Mouse (Mus musculus) G1E (cell line): ENCODE data around the gene Sdhaf3. TPM values are rescaled to one million over a fixed set of nuclear protein-coding genes. Genes with fewer than 3 reads are reported as not detected.

Source experiments
- ATAC-seq: 2 replicates; pipeline ENCODE4 v1.8.0; 2016; ENCODE audit warnings: mild to moderate bottlenecking; ENCODE audit not compliant: insufficient number of reproducible peaks, poor library complexity, low FRiP score, severe bottlenecking; ENCODE audit errors: extremely low read depth
- DNase-seq: peaks from one replicate; pipeline ENCODE4 v3.0.0; 2012; ENCODE audit warnings: low spot score
- H3K27me3 ChIP-seq: 2 replicates; pipeline ENCODE4 v1.6.1; 2012; ENCODE audit warnings: mild to moderate bottlenecking, low read length, inconsistent platforms; ENCODE audit not compliant: insufficient read depth
- H3K36me3 ChIP-seq: replicated peaks from 2 replicates; pipeline ENCODE3; 2012; ENCODE audit warnings: mild to moderate bottlenecking, inconsistent platforms
- H3K4me1 ChIP-seq: 2 replicates; pipeline ENCODE4 v1.6.1; 2012; ENCODE audit warnings: low read depth, low read length, inconsistent platforms, mixed read lengths; ENCODE audit not compliant: insufficient read depth
- H3K4me3 ChIP-seq: 2 replicates; pipeline ENCODE4 v1.5.1; 2012; ENCODE audit warnings: low read depth, mild to moderate bottlenecking, inconsistent platforms, low read length, moderate library complexity, mixed read lengths
- H3K9me3 ChIP-seq: replicated peaks from 2 replicates; pipeline ENCODE4 v1.6.1; 2012; ENCODE audit warnings: inconsistent platforms
- CTCF ChIP-seq: IDR thresholded peaks from 2 replicates; pipeline ENCODE4 v1.5.1; 2012; ENCODE audit warnings: low read depth, low read length, inconsistent platforms, mixed read lengths
- GATA1 ChIP-seq: IDR thresholded peaks from 2 replicates; pipeline ENCODE4 v1.6.1; 2012; ENCODE audit warnings: borderline replicate concordance, low read length, inconsistent platforms, mixed read lengths
- GATA2 ChIP-seq: IDR thresholded peaks from 2 replicates; pipeline ENCODE4 v1.6.1; 2012; ENCODE audit warnings: low read depth, low read length, inconsistent platforms, borderline replicate concordance
- POLR2AphosphoS5 ChIP-seq: IDR thresholded peaks from 2 replicates; pipeline ENCODE4 v1.6.1; 2012; ENCODE audit warnings: low read depth, low read length, inconsistent platforms; ENCODE audit not compliant: insufficient replicate concordance
- TAL1 ChIP-seq: conservative IDR thresholded peaks from 2 replicates; pipeline ENCODE4 v1.6.1; 2012; ENCODE audit warnings: low read depth, low read length, inconsistent platforms, mixed read lengths
- polyA plus RNA-seq: library from polyadenylated mRNA; stranded (reverse); fragments of >175 nt; gene quantifications from 2 replicates; pipeline ENCODE4 v1.2.3, GENCODE M21; 2012
- total RNA-seq, 2 experiments: library from RNA; stranded (forward) in 1 of 2; stranded (reverse) in 1 of 2; fragments of 200-1000 nt in 1 of 2; fragments of >200 nt in 1 of 2; fragmentation: Nextera tagmentation in 1 of 2; gene quantifications; 2 replicates each; pipeline ENCODE4 v1.2.3; 2014 to 2017

Sdhaf3 gene
- total and polyA plus RNA-seq, 3 experiments: 1.4 to 7.1 (median 5.0) TPM

GRCm38 (mm10) chr6:6997226-6997946, 41.6 kb downstream of the Sdhaf3 start:
- TF ChIP-seq POLR2AphosphoS5 (no peak), CTCF (no peak), GATA1 (no peak), GATA2 (no peak), TAL1 (no peak)
- Histone ChIP-seq H3K4me3 (no peak overlapping the region), H3K27me3 (no peaks in the 10 kb centered on the region), H3K9me3 (no peaks in the 10 kb centered on the region), H3K36me3 (no peaks in the 10 kb centered on the region), H3K4me1 (no peaks in the 10 kb centered on the region)
- DNase-seq (no peak), ATAC-seq (no peak)

DNA sequence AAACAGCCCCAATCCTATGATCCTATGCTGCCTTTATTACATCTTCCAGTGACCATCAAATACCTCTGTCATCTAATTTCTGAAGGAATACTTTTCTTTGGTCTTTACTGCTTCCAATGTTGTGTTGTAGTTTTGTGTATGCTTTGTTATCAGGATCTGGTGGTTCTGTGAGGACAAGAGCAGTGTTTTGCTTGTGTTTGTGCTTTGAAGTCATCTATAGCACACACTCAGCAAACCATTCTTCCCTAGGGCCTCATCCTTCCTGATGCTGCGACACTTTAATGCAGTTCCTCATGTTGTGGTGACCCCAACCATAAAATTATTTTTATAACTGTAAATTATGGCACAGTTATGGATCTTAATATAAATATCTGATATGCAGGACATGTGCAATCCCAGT, 42.2 kb downstream of the Sdhaf3 start:
- H3K9me3 ChIP-seq: no peaks in the 10 kb centered on the region
- no peak for DNase-seq
- no peaks in the 10 kb centered on the region for H3K27me3 ChIP-seq
- no peak overlapping the region for H3K4me3 ChIP-seq
- no peaks in the 10 kb centered on the region for H3K4me1 ChIP-seq
- H3K36me3 ChIP-seq: no peaks in the 10 kb centered on the region
- TF ChIP-seq POLR2AphosphoS5: no peak
- TF ChIP-seq CTCF: no peak
- no peak for TF ChIP-seq GATA2
- TF ChIP-seq TAL1: no peak
- no peak for TF ChIP-seq GATA1
- no peak for ATAC-seq

DNA sequence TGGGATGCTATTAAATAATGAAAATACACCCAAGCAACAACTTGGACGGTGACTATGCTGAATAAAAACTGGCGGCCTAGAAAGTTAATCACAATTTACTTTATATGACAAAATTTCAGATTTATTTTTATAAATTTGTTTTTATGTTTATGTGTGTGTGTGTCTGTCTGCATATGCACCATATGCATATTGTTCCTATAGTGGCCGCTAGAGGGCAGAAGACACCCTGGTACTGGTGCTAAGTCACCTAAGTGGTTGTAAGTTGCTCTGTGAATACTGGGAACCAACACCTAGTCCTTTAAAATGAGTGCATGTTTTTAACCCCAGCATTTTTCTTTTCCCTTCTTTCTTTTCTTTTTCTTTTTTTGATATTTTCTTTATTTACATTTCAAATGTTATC, 43.2 kb downstream of the Sdhaf3 start:
- no peak for ATAC-seq
- TF ChIP-seq CTCF (no peak), GATA2 (no peak), POLR2AphosphoS5 (no peak), TAL1 (no peak), GATA1 (no peak)

DNA sequence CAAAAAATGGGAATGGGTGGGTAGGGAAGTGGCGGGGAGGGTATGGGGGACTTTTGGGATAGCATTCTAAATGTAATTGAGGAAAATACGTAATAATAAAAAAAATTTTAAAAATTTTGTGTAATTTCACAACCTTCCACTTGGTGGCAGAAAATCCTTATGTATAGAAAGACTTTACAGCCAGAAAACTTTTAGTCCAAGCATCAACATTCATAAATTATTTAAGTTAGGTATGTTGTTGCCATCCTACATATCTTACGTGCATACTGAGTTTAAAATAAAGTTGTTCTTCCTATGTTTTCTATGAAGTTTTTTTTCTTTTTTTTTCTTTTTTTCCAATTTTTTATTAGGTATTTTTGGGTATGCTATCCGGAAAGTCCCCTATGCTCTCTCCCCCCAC, 47.3 kb downstream of the Sdhaf3 start:
- DNase-seq: no peak
- Histone ChIP-seq H3K27me3 (no peaks in the 10 kb centered on the region), H3K4me1 (peaks cover 9% of the 10 kb centered on the region), H3K4me3 (no peak overlapping the region), H3K9me3 (no peaks in the 10 kb centered on the region), H3K36me3 (no peaks in the 10 kb centered on the region)
- no peak for ATAC-seq
- TF ChIP-seq GATA1 (no peak), GATA2 (no peak), CTCF (no peak)

More for the DNA sequence above, 43.2 kb downstream of the Sdhaf3 start:
- no peak for DNase-seq
- Histone ChIP-seq H3K4me1 (no peaks in the 10 kb centered on the region), H3K36me3 (no peaks in the 10 kb centered on the region), H3K9me3 (no peaks in the 10 kb centered on the region), H3K27me3 (no peaks in the 10 kb centered on the region), H3K4me3 (no peak overlapping the region)

DNA sequence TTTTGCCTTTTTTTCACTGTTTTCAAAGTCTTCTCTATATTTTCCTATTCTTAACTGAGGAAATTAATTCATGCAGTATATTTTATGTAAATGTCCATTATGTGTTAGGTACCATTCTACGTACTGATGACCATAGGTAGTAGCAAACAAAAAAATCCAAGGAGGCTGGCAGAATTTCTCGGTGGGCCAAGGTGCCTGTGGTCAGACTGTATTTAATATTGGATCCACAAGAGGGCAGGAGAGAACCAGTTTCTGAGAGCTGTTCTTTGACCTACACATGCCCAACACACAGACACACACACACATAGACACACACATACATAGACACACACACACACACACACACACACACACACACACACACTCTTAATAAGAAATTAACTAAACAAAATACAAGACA, 48.2 kb downstream of the Sdhaf3 start:
- ATAC-seq: no peak
- no peak for DNase-seq

DNA sequence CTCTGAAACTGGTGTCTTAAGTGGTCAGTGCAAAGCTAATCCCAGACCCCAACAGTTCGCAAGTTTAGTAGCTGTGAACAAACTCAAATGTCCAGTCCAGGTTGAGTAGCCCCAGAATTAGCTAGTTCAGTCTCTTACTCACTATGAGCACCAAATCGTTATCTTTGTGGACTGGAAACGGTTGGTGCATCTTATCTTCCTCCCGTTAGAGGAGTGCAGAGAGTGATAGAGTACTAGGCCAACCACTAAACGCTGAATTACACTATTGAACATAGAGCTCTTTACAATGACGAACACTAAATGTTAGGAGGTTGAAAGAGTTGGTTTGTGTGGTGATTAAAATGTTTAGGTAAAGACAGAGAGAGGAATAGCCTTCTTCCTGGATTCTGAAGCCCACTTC, 82.3 kb downstream of the Sdhaf3 start:
- H3K4me1 ChIP-seq: peaks cover 58% of the 10 kb centered on the region
- peak; percentile 10 for DNase-seq
- H3K36me3 ChIP-seq: peaks cover 13% of the 10 kb centered on the region
- H3K27me3 ChIP-seq: no peaks in the 10 kb centered on the region
- H3K9me3 ChIP-seq: no peaks in the 10 kb centered on the region
- peak; percentile 73 for TF ChIP-seq TAL1
- no peak for TF ChIP-seq POLR2AphosphoS5
- H3K4me3 ChIP-seq: no peak overlapping the region; the same call in 1 of the 2 replicates
- ATAC-seq: peak; percentile 70

More for the DNA sequence above, 48.2 kb downstream of the Sdhaf3 start:
- Histone ChIP-seq H3K4me1 (peaks cover 9% of the 10 kb centered on the region), H3K9me3 (no peaks in the 10 kb centered on the region), H3K4me3 (no peak overlapping the region), H3K27me3 (no peaks in the 10 kb centered on the region), H3K36me3 (no peaks in the 10 kb centered on the region)
- no peak for TF ChIP-seq TAL1
- TF ChIP-seq CTCF: peak; percentile 18; the same call in 1 of the 2 replicates

GRCm38 (mm10) chr6:7038835-7039234, 83.0 kb downstream of the Sdhaf3 start:
- ATAC-seq (no peak), DNase-seq (no peak)
- TF ChIP-seq CTCF (no peak), POLR2AphosphoS5 (no peak), TAL1 (no peak), GATA2 (no peak), GATA1 (no peak)
- Histone ChIP-seq H3K27me3 (no peaks in the 10 kb centered on the region), H3K4me1 (peaks cover 58% of the 10 kb centered on the region), H3K9me3 (no peaks in the 10 kb centered on the region), H3K4me3 (no peak overlapping the region; the same call in 1 of the 2 replicates), H3K36me3 (peaks cover 13% of the 10 kb centered on the region)
